Mouse (Mus musculus) stomach, postnatal 0 days (tissue): ENCODE measurements around the gene Dazap2.

Experiments
- CTCF ChIP-seq: IDR thresholded peaks from 2 replicates; pipeline ENCODE4 v1.5.1; 2016; ENCODE audit warnings: antibody characterized with exemption, low read depth, mild to moderate bottlenecking, moderate library complexity
- EP300 ChIP-seq: optimal IDR thresholded peaks from 2 replicates; pipeline ENCODE3; 2016; ENCODE audit warnings: antibody characterized with exemption

DNA sequence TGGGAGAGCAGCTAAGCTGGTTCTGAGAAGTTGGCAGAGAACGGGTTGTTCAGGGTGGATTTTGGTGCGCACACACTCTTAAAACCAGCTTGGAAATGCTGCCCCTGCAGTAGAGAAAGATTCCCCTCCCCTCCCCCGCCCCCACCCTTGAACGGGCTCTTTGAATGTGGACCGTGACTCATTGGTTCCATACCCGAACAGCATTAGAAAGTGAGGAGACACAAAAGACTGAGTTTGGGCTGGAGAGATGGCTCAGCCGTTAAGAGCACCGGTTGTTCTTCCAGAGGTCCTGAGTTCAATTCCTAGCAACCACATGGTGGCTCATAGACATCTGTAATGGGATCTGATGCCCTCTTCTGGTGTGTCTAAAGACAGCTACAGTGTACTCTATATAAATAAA is 54.9 kb downstream of the Dazap2 start:
- TF ChIP-seq CTCF (no peak), EP300 (no peak)
